Mouse (Mus musculus) embryonic facial prominence, embryonic 14.5 days (tissue): Measurements from ENCODE around the gene Cd24a. TPM values are rescaled to one million over a fixed set of nuclear protein-coding genes. Genes with fewer than 3 reads are reported as not detected.

Experiments used
- ATAC-seq: fragments of 200-750 bp; cut with Nextera tagmentation; 2 replicates; pipeline ENCODE4 v1.8.0; 2017; ENCODE audit warnings: low read depth, moderate number of reproducible peaks, moderate TSS enrichment
- DNase-seq: peaks from one replicate; pipeline ENCODE4 v3.0.0-alpha.2; 2015; ENCODE audit warnings: low spot score
- H3K27ac ChIP-seq: fragments of 300-500 bp; sonication (generic); replicated peaks from 2 replicates; pipeline ENCODE4 v1.5.1; 2014; ENCODE audit warnings: low read depth, mild to moderate bottlenecking, low read length, moderate library complexity
- H3K27me3 ChIP-seq: fragments of 300-500 bp; sonication (generic); replicated peaks from 2 replicates; pipeline ENCODE4 v1.6.1; 2014; ENCODE audit warnings: low read length; ENCODE audit not compliant: control insufficient read depth, insufficient read depth
- H3K36me3 ChIP-seq: fragments of 300-500 bp; sonication (generic); 2 replicates; pipeline ENCODE4 v1.6.1; 2014; ENCODE audit warnings: low read length, mixed read lengths; ENCODE audit not compliant: control insufficient read depth, insufficient read depth
- H3K4me1 ChIP-seq: fragments of 300-500 bp; sonication (generic); 2 replicates; pipeline ENCODE4 v1.6.1; 2014; ENCODE audit warnings: antibody characterized with exemption, low read length; ENCODE audit not compliant: control insufficient read depth, insufficient read depth
- H3K4me2 ChIP-seq: fragments of 300-500 bp; sonication (generic); 2 replicates; pipeline ENCODE4 v1.6.1; 2014; ENCODE audit warnings: low read depth, mild to moderate bottlenecking, low read length, moderate library complexity, mixed read lengths
- H3K4me3 ChIP-seq: fragments of 300-500 bp; sonication (generic); 2 replicates; pipeline ENCODE4 v1.5.1; 2014; ENCODE audit warnings: low read depth, mild to moderate bottlenecking, low read length
- H3K9ac ChIP-seq: fragments of 300-500 bp; sonication (generic); 2 replicates; pipeline ENCODE4 v1.6.1; 2014; ENCODE audit warnings: low read depth, mild to moderate bottlenecking, low read length, moderate library complexity, mixed read lengths
- H3K9me3 ChIP-seq: fragments of 300-500 bp; sonication (generic); 2 replicates; pipeline ENCODE4 v1.6.1; 2016; ENCODE audit warnings: low read length; ENCODE audit not compliant: control insufficient read depth
- WGBS: fragments of 180-500 bp; shearing (Covaris S2); extraction: QIAGEN DNeasy Blood & Tissue Kit; methylation state at CpG from one replicate; pipeline ENCODE4 v1.1.7; 2014; 5-methylcytosine and 5-hydroxymethylcytosine counted together
- polyA plus RNA-seq: library from polyadenylated mRNA; unstranded; fragments of >200 nt; fragmentation: Nextera tagmentation; extraction: Ambion mirVana; gene quantifications from 2 replicates; pipeline ENCODE4 v1.2.1, GENCODE M21; 2014

Cd24a gene
- polyA plus RNA-seq, 1 experiment from 2014 or later: 194 TPM

GRCm38 (mm10) chr10:43578366-43578753 lies 276 bp downstream of the Cd24a start:
- Histone ChIP-seq H3K36me3 (peaks cover 10% of the 10 kb centered on the region; the same call in 1 of the 2 replicates), H3K27ac (peak overlapping the region; percentile 96), H3K9ac (peak overlapping the region; percentile 79), H3K9me3 (no peaks in the 10 kb centered on the region), H3K4me3 (peak overlapping the region; percentile 58), H3K4me2 (peak overlapping the region; percentile 94), H3K4me1 (no peaks in the 10 kb centered on the region), H3K27me3 (no peaks in the 10 kb centered on the region)
- ATAC-seq (peak; percentile 41), DNase-seq (peak; percentile 71)
- WGBS: 0% methylated on average over 16 of the region's 32 CpGs

DNA sequence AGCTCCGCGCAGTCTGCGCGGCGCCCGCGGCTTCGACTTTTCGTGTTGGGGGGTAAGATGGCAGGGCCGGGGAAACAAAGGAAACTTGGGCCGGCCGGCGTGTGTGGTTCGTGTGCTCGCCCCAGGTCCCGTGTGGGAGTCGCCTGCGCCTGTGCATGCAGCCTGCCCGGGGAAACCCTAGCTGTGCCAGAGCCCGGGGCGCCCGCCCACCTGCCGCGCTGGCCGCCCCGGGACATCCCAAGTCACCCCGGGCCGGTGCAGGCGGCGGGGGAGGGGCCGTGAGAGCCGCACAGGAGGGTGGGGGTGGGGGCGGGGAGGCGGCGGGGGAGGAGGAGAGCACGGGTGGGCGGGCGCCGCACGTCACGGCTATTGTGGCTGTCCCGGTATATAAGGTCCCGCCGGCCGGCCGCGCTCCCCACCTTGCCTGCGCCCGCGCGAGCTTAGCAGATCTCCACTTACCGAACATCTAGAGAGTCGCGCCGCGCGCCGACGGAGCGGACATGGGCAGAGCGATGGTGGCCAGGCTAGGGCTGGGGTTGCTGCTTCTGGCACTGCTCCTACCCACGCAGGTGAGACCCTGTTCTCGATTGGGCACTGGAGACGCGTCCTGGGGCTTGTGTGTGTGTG lies 783 bp downstream of the Cd24a start:
- Histone ChIP-seq H3K27me3 (no peaks in the 10 kb centered on the region), H3K36me3 (peaks cover 15% of the 10 kb centered on the region; the same call in 1 of the 2 replicates)
- DNase-seq: peak; percentile 90

GRCm38 (mm10) chr10:43579381-43580261 lies 1.5 kb downstream of the Cd24a start:
- H3K27me3 ChIP-seq: no peaks in the 10 kb centered on the region
- under 1% methylated on average over 41 of the region's 49 CpGs for WGBS
- peak; percentile 76 for DNase-seq

More for the DNA sequence above, 783 bp downstream of the Cd24a start:
- WGBS: 0% methylated on average over 17 of the region's 65 CpGs
- peak; percentile 86 for ATAC-seq
- Histone ChIP-seq H3K27ac (peak overlapping the region; percentile 96), H3K9me3 (no peaks in the 10 kb centered on the region), H3K4me3 (peak overlapping the region; percentile 58), H3K9ac (peak overlapping the region; percentile 79), H3K4me2 (peak overlapping the region; percentile 94), H3K4me1 (no peaks in the 10 kb centered on the region)

GRCm38 (mm10) chr10:43580649-43581078 lies 2.6 kb downstream of the Cd24a start:
- 2% methylated on average over 15 of the region's 15 CpGs for WGBS
- Histone ChIP-seq H3K27me3 (no peaks in the 10 kb centered on the region), H3K4me2 (peak overlapping the region; percentile 94), H3K9me3 (no peaks in the 10 kb centered on the region), H3K4me1 (no peaks in the 10 kb centered on the region), H3K27ac (peak overlapping the region; percentile 96), H3K36me3 (peaks cover 25% of the 10 kb centered on the region; the same call in 1 of the 2 replicates), H3K9ac (peak overlapping the region; percentile 79), H3K4me3 (peak overlapping the region; percentile 58)
- DNase-seq (peak; percentile 91), ATAC-seq (peak; percentile 41)

More at GRCm38 (mm10) chr10:43579381-43580261, 1.5 kb downstream of the Cd24a start:
- no peaks in the 10 kb centered on the region for H3K4me1 ChIP-seq
- peak; percentile 16 for ATAC-seq
- H3K9me3 ChIP-seq: no peaks in the 10 kb centered on the region
- H3K36me3 ChIP-seq: peaks cover 23% of the 10 kb centered on the region; the same call in 1 of the 2 replicates
- H3K4me3 ChIP-seq: peak overlapping the region; percentile 58
- peak overlapping the region; percentile 94 for H3K4me2 ChIP-seq
- peak overlapping the region; percentile 79 for H3K9ac ChIP-seq
- H3K27ac ChIP-seq: peak overlapping the region; percentile 96

DNA sequence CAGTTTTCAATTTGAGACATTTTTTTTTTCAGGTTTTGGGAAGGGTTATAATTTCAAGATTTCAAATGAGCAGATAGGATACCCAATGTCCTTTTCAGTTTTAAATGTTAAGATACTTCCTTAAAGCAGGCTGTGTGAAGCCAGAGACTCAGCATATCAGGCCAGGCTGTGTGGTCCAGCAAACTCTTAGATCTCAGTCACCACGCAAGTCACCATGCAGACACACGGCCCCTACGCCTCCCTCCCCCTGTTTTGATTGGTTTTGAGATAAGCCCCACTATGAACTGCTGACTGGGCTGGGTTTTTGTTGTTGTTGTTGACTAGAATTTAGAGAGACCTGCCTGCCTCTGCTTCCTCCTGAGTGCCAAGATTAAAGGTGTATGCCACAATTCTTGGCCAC lies 3.2 kb downstream of the Cd24a start:
- H3K27ac ChIP-seq: peak overlapping the region; percentile 96; the same call in 1 of the 2 replicates
- peaks cover 25% of the 10 kb centered on the region; the same call in 1 of the 2 replicates for H3K36me3 ChIP-seq
- no peaks in the 10 kb centered on the region for H3K27me3 ChIP-seq
- H3K4me3 ChIP-seq: peak overlapping the region; percentile 58
- H3K4me2 ChIP-seq: peak overlapping the region; percentile 94
- 52% methylated on average over 3 of the region's 3 CpGs for WGBS
- H3K9ac ChIP-seq: peak overlapping the region; percentile 79; the same call in 1 of the 2 replicates
- DNase-seq: no peak
- no peaks in the 10 kb centered on the region for H3K9me3 ChIP-seq
- no peak for ATAC-seq
- no peaks in the 10 kb centered on the region for H3K4me1 ChIP-seq

DNA sequence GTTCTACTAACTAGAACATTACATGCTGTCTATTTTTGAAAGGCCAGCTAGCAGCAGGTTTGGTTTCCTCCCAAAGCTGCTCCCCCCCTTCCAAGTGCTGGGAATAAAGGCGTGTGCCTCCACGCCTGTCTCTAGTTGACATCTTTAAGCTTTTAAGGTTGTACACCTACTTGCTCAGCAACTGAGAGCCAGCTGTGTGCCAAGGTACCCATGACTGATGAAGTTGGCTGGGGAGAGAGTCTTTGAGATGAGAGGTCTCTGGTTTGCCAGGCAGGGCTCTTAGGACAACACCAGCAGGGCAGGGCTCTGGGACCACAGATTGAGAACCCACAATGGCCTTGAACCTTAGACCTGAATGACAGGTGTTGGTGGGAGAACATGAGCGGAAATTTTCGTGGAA lies 6.5 kb downstream of the Cd24a start:
- H3K36me3 ChIP-seq: peaks cover 25% of the 10 kb centered on the region; the same call in 1 of the 2 replicates
- no peak overlapping the region for H3K9ac ChIP-seq
- no peak for ATAC-seq

GRCm38 (mm10) chr10:43588470-43589177 lies 10.5 kb downstream of the Cd24a start:
- ATAC-seq (no peak), DNase-seq (no peak)
- H3K27me3 ChIP-seq: no peaks in the 10 kb centered on the region
- no peak overlapping the region for H3K4me2 ChIP-seq
- H3K36me3 ChIP-seq: peaks cover 13% of the 10 kb centered on the region; the same call in 1 of the 2 replicates
- no peak overlapping the region for H3K27ac ChIP-seq
- H3K9me3 ChIP-seq: no peaks in the 10 kb centered on the region
- H3K4me1 ChIP-seq: peaks cover 4% of the 10 kb centered on the region; the same call in 1 of the 2 replicates
- WGBS: 69% methylated on average over 8 of the region's 8 CpGs
- no peak overlapping the region for H3K4me3 ChIP-seq
- no peak overlapping the region for H3K9ac ChIP-seq

More for the DNA sequence above, 6.5 kb downstream of the Cd24a start:
- Histone ChIP-seq H3K27ac (no peak overlapping the region), H3K4me2 (no peak overlapping the region), H3K4me3 (no peak overlapping the region), H3K9me3 (no peaks in the 10 kb centered on the region), H3K4me1 (peaks cover 3% of the 10 kb centered on the region; the same call in 1 of the 2 replicates), H3K27me3 (no peaks in the 10 kb centered on the region)
- DNase-seq: no peak
- 92% methylated on average over 4 of the region's 4 CpGs for WGBS

DNA sequence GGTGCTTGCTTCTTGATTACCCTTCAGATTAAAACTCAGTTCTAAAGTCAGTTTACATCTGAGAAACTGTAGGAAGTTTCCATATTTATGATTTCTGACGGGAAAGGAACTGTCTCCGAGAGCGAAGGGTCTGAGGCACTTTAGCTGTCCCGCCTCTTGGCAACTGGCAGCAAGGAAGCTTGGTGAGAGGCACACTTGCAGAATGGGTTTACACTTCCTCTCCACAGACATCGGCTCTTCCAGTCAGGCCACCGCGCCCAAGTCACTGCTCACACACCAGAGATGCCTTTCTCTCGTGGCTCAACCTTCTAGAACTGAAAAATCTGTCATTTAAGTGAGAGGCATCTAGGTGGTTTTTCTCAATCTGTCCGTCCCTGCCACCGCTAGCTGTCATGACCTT lies 13.4 kb downstream of the Cd24a start:
- no peaks in the 10 kb centered on the region for H3K27me3 ChIP-seq
- H3K36me3 ChIP-seq: no peaks in the 10 kb centered on the region
- ATAC-seq (no peak), DNase-seq (no peak)
- no peak overlapping the region for H3K9ac ChIP-seq
- no peak overlapping the region for H3K27ac ChIP-seq
- H3K4me1 ChIP-seq: peaks cover 4% of the 10 kb centered on the region; the same call in 1 of the 2 replicates
- H3K9me3 ChIP-seq: no peaks in the 10 kb centered on the region
- H3K4me2 ChIP-seq: no peak overlapping the region
- no peak overlapping the region for H3K4me3 ChIP-seq
- 85% methylated on average over 10 of the region's 10 CpGs for WGBS
